Mouse (Mus musculus): Measurements from ENCODE around the gene Ccdc182. TPM values are rescaled to one million over a fixed set of nuclear protein-coding genes. Genes with fewer than 3 reads are reported as not detected.
A peak's percentile ranks its signal among the peaks of the same experiment; 100 is the strongest.

Gene Ccdc182
- polyA plus RNA-seq, 1 experiment from 2014 or later: not detected

GRCm38 (mm10) chr11:88264889-88265288, 29.0 kb upstream of the Ccdc182 start:
- H3K9ac ChIP-seq: no peak overlapping the region
- no peak overlapping the region for H3K27ac ChIP-seq
- ATAC-seq: no peak
- 77% methylated on average over 5 of the region's 5 CpGs for WGBS
- no peaks in the 10 kb centered on the region for H3K4me1 ChIP-seq (replicated peaks)
- H3K9me3 ChIP-seq: no peaks in the 10 kb centered on the region
- H3K27me3 ChIP-seq (replicated peaks): 0 out of 2 replicates have a peak, but pooled peaks cover 2% of the 10 kb centered on the region
- H3K4me3 ChIP-seq (replicated peaks): no peak overlapping the region
- no peak overlapping the region for H3K4me2 ChIP-seq (replicated peaks)
- no peaks in the 10 kb centered on the region for H3K36me3 ChIP-seq

- Histone ChIP-seq H3K27ac (no peak overlapping the region), H3K9me3 (no peaks in the 10 kb centered on the region), H3K4me1 (replicated peaks) (no peaks in the 10 kb centered on the region), H3K4me3 (replicated peaks) (no peak overlapping the region), H3K27me3 (replicated peaks) (0 out of 2 replicates have a peak, but pooled peaks cover 2% of the 10 kb centered on the region), H3K4me2 (replicated peaks) (no peak overlapping the region), H3K9ac (no peak overlapping the region), H3K36me3 (no peaks in the 10 kb centered on the region)
- no peak for ATAC-seq
- 45% methylated on average over 6 of the region's 6 CpGs for WGBS
These were observed 27.5 kb upstream of the Ccdc182 start for GRCm38 (mm10) chr11:88266311-88266710.

- Histone ChIP-seq H3K4me3 (replicated peaks) (no peak overlapping the region), H3K27me3 (replicated peaks) (no peaks in the 10 kb centered on the region), H3K27ac (no peak overlapping the region), H3K4me1 (replicated peaks) (peaks cover 13% of the 10 kb centered on the region), H3K9me3 (no peaks in the 10 kb centered on the region), H3K9ac (no peak overlapping the region), H3K4me2 (replicated peaks) (no peak overlapping the region), H3K36me3 (no peaks in the 10 kb centered on the region)
- ATAC-seq: no peak
- 61% methylated on average over 3 of the region's 3 CpGs for WGBS
These were observed 22.0 kb upstream of the Ccdc182 start for GRCm38 (mm10) chr11:88271870-88272269.

GRCm38 (mm10) chr11:88274111-88274879, 19.6 kb upstream of the Ccdc182 start:
- Histone ChIP-seq H3K27ac (no peak overlapping the region), H3K9ac (no peak overlapping the region), H3K27me3 (replicated peaks) (no peaks in the 10 kb centered on the region), H3K4me1 (replicated peaks) (peaks cover 13% of the 10 kb centered on the region), H3K36me3 (no peaks in the 10 kb centered on the region), H3K4me3 (replicated peaks) (no peak overlapping the region), H3K9me3 (no peaks in the 10 kb centered on the region), H3K4me2 (replicated peaks) (no peak overlapping the region)
- WGBS: 62% methylated on average over 23 of the region's 23 CpGs
- no peak for ATAC-seq

- no peaks in the 10 kb centered on the region for H3K9me3 ChIP-seq
- H3K27me3 ChIP-seq (replicated peaks): no peaks in the 10 kb centered on the region
- no peak overlapping the region; the same call in 1 of the 2 replicates for H3K4me2 ChIP-seq (replicated peaks)
- peaks cover 13% of the 10 kb centered on the region for H3K4me1 ChIP-seq (replicated peaks)
- no peak overlapping the region for H3K9ac ChIP-seq
- no peak; the same call in 1 of the 2 replicates for ATAC-seq
- H3K4me3 ChIP-seq (replicated peaks): no peak overlapping the region
- WGBS: 22% methylated on average over 13 of the region's 13 CpGs
- no peaks in the 10 kb centered on the region for H3K36me3 ChIP-seq
- H3K27ac ChIP-seq: no peak overlapping the region
These were observed 18.9 kb upstream of the Ccdc182 start for GRCm38 (mm10) chr11:88274901-88275498.

GRCm38 (mm10) chr11:88275949-88276348, 17.9 kb upstream of the Ccdc182 start:
- 0 out of 2 replicates have a peak, but pooled peaks have one; percentile 43 for ATAC-seq
- Histone ChIP-seq H3K4me3 (replicated peaks) (no peak overlapping the region), H3K9ac (no peak overlapping the region), H3K27ac (no peak overlapping the region), H3K36me3 (no peaks in the 10 kb centered on the region), H3K4me2 (replicated peaks) (no peak overlapping the region), H3K27me3 (replicated peaks) (no peaks in the 10 kb centered on the region), H3K4me1 (replicated peaks) (peaks cover 13% of the 10 kb centered on the region), H3K9me3 (no peaks in the 10 kb centered on the region)
- 72% methylated on average over 6 of the region's 6 CpGs for WGBS

GRCm38 (mm10) chr11:88276534-88277308, 17.1 kb upstream of the Ccdc182 start:
- no peak overlapping the region for H3K4me3 ChIP-seq (replicated peaks)
- H3K9me3 ChIP-seq: no peaks in the 10 kb centered on the region
- H3K27me3 ChIP-seq (replicated peaks): no peaks in the 10 kb centered on the region
- peaks cover 13% of the 10 kb centered on the region for H3K4me1 ChIP-seq (replicated peaks)
- ATAC-seq: no peak
- no peaks in the 10 kb centered on the region for H3K36me3 ChIP-seq
- no peak overlapping the region for H3K9ac ChIP-seq
- H3K4me2 ChIP-seq (replicated peaks): no peak overlapping the region
- H3K27ac ChIP-seq: no peak overlapping the region
- 47% methylated on average over 19 of the region's 19 CpGs for WGBS

GRCm38 (mm10) chr11:88279006-88279405, 14.9 kb upstream of the Ccdc182 start:
- Histone ChIP-seq H3K4me3 (replicated peaks) (no peak overlapping the region), H3K27ac (no peak overlapping the region), H3K9ac (no peak overlapping the region), H3K4me1 (replicated peaks) (peaks cover 13% of the 10 kb centered on the region), H3K9me3 (no peaks in the 10 kb centered on the region), H3K4me2 (replicated peaks) (no peak overlapping the region), H3K36me3 (no peaks in the 10 kb centered on the region), H3K27me3 (replicated peaks) (no peaks in the 10 kb centered on the region)
- no peak for ATAC-seq
- WGBS: 44% methylated on average over 4 of the region's 4 CpGs

GRCm38 (mm10) chr11:88280426-88280836, 13.4 kb upstream of the Ccdc182 start:
- Histone ChIP-seq H3K4me2 (replicated peaks) (no peak overlapping the region), H3K4me3 (replicated peaks) (no peak overlapping the region), H3K9me3 (no peaks in the 10 kb centered on the region), H3K9ac (no peak overlapping the region), H3K36me3 (no peaks in the 10 kb centered on the region), H3K27ac (no peak overlapping the region), H3K4me1 (replicated peaks) (peaks cover 3% of the 10 kb centered on the region), H3K27me3 (replicated peaks) (no peaks in the 10 kb centered on the region)
- 43% methylated on average over 8 of the region's 8 CpGs for WGBS
- ATAC-seq: no peak

GRCm38 (mm10) chr11:88281428-88282119, 12.3 kb upstream of the Ccdc182 start:
- no peak for ATAC-seq
- Histone ChIP-seq H3K4me1 (replicated peaks) (no peaks in the 10 kb centered on the region; the same call in 1 of the 2 replicates), H3K27ac (no peak overlapping the region), H3K9ac (no peak overlapping the region), H3K4me2 (replicated peaks) (no peak overlapping the region), H3K9me3 (no peaks in the 10 kb centered on the region), H3K4me3 (replicated peaks) (no peak overlapping the region), H3K27me3 (replicated peaks) (no peaks in the 10 kb centered on the region), H3K36me3 (no peaks in the 10 kb centered on the region)
- WGBS: 75% methylated on average over 8 of the region's 8 CpGs

GRCm38 (mm10) chr11:88282516-88282915, 11.3 kb upstream of the Ccdc182 start:
- no peak for ATAC-seq
- no peak overlapping the region for H3K4me3 ChIP-seq (replicated peaks)
- H3K4me1 ChIP-seq (replicated peaks): no peaks in the 10 kb centered on the region
- no peak overlapping the region for H3K9ac ChIP-seq
- H3K4me2 ChIP-seq (replicated peaks): no peak overlapping the region
- H3K36me3 ChIP-seq: no peaks in the 10 kb centered on the region
- H3K27me3 ChIP-seq (replicated peaks): no peaks in the 10 kb centered on the region
- 95% methylated on average over 2 of the region's 2 CpGs for WGBS
- no peaks in the 10 kb centered on the region for H3K9me3 ChIP-seq
- H3K27ac ChIP-seq: no peak overlapping the region

GRCm38 (mm10) chr11:88286019-88286418, 7.8 kb upstream of the Ccdc182 start:
- Histone ChIP-seq H3K36me3 (no peaks in the 10 kb centered on the region), H3K27ac (no peak overlapping the region), H3K9me3 (no peaks in the 10 kb centered on the region), H3K4me1 (replicated peaks) (no peaks in the 10 kb centered on the region), H3K9ac (no peak overlapping the region), H3K4me3 (replicated peaks) (no peak overlapping the region), H3K4me2 (replicated peaks) (no peak overlapping the region), H3K27me3 (replicated peaks) (no peaks in the 10 kb centered on the region)
- WGBS: 47% methylated on average over 8 of the region's 8 CpGs
- ATAC-seq: no peak
